Mouse (Mus musculus) kidney, postnatal 14 days (tissue): ENCODE measurements around the gene Mmp2.
"Not testable (repeated sequence)": the region's sequence is repeated elsewhere in the genome, so short reads cannot be mapped to it uniquely, and the experiment has no call there.

Source experiments
- DNase-seq: peaks from one replicate; pipeline ENCODE4 v3.0.0; 2022; ENCODE audit warnings: mixed read lengths

Gene Mmp2

DNA sequence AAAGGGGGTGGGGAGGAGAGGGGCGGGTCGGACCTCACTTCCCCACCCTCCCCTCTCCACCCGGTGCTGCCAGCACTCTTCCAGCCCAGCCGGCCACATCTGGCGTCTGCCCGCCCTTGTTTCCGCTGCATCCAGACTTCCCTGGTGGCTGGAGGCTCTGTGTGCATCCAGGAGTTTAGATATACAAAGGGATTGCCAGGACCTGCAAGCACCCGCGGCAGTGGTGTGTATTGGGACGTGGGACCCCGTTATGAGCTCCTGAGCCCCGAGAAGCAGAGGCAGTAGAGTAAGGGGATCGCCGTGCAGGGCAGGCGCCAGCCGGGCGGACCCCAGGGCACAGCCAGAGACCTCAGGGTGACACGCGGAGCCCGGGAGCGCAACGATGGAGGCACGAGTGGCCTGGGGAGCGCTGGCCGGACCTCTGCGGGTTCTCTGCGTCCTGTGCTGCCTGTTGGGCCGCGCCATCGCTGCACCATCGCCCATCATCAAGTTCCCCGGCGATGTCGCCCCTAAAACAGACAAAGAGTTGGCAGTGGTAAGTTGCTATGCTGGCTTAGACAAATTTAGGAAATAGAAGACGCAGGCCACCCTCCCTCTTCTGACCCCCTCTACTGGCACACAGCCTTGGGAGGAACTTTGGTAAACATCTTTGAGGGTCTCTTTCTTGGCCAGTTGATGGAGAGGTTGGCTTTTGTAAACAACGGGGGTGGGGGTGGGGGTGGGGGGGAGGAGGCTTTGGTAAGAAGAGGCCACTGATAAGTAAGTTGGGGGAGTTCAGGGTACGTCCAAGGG, at the start of gene Mmp2:
Gene Mmp2 (plus strand): TSS at position 49 of the 792 bp plus-strand sequence.
- peak; percentile 63 for DNase-seq

DNA sequence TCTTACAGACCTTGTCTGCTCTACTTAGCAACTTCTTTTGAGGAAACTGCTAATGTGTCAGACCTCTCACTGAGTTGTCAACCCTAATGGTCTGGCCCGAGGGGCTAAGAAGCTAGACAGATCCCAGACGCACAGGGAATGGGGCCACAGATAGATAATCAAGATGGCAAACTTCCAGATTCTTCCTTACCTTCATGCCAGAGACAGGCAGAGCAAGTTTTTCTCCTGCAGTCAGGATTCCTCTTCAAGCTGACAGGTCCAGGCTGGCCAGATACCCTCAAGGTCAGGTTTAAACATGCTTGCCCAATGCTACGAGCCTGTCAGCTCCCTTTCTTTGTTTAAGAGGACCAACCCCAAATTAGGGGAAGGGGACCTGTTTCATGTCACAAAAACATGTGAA, 46.1 kb upstream of the Mmp2 start:
- no peak for DNase-seq

DNA sequence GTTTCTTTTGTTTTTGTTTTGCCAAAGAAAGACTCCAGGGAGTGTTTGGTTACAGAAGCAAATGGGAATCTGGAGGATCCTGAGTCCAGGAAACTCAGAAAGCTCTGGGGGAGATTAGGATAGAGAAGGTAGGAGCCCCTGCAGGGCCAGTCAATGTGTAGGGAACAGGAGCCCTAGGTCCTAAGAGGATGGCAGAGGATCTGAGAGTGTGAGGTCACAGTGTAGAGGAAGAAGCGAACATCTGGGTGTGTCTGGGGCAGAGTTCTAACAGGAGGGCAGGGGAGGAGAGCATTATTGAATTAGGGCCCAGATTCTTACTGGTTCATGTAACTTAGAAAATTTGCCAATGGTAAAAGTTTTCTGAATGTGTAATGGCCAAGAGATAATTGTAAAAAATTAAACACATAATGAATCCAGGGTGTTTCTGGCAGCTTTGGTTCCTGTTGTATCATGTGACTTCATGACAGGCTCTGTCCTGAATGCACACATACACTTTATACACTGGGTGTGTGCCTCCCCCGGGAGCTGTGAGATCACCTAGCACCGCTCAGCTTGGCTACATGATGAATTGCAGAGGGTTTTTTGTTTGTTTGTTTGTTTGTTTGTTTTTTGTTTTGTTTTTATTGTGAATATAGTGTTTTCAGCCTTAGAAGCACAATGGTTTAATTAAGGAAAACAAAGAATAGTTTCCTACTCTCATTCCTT, 43.0 kb upstream of the Mmp2 start:
- no peak for DNase-seq

DNA sequence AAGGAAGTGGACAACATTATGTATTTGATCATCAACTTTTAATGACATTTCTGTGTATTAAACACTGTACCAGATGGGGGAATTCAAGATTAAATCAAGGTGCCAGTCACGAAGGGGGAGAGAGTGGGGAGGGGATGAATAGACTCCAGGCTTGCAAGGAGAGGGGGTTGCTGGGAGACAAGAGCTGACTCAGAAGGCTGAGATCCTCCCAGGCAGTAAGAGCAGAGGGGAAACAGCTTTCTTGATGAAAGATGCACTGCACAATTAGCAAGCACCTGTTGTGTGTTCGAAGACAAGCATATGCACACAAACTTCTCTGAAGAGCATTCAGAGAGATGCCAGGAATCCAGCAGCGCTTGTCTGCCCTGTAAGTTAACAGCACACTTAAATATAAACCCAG, 36.3 kb upstream of the Mmp2 start:
- no peak for DNase-seq

DNA sequence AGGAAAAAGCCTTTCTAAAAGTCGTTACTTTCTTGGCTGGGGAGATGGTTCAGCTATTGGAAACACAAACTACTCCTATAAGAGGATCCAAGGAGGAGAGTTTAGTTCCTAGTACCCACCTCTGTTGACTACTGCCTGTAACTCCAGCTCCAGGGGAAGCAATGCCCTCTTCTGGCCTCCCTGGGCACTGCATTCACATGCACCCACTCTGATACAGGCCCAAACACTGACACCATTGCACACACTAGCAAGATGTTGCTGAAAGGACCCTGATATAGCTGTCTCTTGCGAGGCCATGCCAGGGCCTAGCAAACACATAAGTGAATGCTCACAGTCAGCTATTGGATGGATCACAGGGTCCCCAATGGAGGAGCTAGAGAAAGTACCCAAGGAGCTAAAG, 35.1 kb upstream of the Mmp2 start:
- not testable (repeated sequence) for DNase-seq

DNA sequence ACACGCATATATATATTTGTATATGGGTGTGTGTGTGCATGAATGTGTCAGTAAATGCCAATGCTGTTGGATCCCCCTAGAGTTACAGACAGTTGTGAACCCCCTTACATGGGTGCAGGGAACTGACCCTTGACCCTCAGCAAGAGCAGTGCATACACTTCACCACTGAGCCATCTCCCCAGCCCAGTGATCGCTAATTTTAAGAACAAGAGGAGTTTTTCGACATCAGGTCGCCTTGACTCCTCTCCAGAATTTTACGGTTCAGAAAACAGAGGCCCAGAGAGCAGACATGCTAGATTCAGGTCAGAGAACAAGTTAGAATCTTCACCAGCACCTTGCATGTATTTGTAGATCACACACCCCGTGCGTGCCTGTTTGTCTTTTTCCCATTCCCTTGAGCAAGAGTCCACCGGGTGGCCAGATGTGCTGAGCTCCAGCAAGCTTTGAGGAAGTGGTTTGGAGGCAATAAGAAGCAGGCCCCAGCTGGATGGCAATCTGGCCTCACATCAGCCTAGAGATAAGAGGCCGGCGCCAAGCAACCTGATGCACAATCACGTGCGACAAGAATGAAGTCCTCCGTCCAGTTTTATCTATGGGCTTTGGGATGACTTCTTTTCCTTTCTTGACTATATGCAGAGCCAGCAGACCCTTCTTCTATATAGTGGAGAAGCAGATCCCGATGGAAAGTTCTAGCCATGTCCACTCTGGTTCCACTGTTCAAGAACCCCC, 33.1 kb upstream of the Mmp2 start:
- no peak for DNase-seq

DNA sequence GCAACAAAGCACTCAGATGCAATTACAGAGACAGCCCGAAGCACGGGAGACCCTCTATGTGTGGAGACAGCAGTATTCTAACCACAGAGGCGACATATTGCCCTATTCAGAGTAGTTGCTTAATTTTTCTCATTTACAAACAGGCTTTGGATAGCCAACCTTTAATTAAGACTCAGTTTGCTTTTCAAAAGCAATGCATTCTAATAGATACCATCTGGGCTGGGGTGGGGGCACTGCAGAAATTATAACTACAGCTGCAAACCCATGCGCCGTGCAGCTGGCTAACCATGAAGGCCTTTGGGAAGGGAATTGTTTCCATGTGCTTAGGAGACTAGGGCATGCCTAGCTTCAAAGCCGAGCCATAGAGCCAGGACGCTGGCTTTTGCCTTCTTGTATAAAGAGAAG, 29.6 kb upstream of the Mmp2 start:
- DNase-seq, result no peak

DNA sequence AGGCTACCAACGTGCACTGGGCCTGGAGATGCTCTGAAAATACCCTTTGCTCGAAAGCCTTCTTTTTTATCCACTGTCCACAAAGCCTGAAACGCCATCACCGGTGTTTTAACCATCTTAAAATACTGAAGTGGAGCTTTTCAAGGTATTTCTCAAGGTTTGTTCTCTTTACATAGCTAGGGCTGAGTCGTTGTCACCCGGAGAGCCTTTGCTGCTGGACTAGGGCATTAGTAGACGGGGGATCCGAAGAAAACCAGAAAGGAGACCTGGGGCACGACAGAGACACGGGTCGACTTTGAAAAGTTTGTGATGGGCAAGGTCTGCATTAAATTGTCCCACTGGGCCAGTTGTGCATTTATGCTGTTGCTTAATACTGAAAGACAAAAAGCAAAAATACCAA, 27.7 kb upstream of the Mmp2 start:
- no peak for DNase-seq

DNA sequence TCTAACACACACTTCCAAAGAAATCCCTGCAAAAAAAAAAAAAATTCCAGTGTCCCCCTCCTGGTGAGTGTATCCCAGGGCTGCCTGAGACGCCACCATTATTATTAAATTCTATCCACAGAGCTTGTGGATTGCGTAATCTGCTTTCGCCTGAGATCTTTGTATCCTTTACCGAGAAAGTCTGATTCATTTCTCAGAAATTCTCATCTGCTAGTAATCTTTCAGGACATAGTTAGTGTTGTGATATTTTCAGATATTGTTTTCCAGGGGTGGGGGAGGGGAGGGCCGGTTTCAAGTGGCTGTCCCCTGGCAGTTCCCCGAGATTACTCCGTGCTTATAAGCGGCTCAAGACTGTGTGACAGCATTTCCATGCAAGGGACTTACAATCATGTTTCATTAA, 25.9 kb upstream of the Mmp2 start:
- DNase-seq, result no peak

DNA sequence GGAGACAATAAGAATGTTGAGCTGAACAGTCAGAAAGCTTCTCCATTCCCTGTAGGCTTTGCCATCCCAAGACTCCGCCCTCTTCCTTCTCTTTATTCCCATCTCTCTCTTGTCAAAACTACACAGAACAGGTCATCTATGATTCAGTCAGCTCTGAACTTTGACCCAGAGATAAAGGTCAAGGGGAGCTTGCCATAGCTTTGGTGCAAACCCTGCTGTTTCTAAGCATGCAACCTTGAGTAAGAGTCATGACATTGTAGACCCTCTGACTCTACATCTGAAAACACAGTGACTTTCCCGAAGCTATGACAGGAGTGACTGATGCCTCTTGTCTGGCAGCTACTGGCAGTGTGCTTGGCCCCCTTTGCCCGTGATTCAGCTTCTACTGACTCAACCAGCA, 24.5 kb upstream of the Mmp2 start:
- DNase-seq, result no peak

DNA sequence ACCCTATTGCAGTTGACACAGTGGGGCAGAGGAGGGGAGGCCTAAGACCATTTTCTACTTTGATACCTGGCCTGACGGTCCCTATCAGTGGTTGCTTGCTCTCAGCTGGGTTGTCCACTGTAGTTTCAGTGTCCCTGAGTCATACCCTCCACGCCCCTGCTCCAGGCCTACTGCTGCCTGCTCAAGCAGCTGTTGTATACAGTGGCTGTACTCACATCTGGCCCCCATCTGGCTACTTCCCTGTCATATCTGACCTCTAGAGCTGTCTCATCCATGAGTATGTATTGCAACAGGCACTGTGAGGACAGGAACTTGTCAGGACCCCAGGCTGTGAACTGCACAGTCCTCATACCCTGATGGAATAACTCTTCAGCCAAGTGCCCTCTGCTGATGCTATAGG, 14.3 kb upstream of the Mmp2 start:
- DNase-seq, result no peak

DNA sequence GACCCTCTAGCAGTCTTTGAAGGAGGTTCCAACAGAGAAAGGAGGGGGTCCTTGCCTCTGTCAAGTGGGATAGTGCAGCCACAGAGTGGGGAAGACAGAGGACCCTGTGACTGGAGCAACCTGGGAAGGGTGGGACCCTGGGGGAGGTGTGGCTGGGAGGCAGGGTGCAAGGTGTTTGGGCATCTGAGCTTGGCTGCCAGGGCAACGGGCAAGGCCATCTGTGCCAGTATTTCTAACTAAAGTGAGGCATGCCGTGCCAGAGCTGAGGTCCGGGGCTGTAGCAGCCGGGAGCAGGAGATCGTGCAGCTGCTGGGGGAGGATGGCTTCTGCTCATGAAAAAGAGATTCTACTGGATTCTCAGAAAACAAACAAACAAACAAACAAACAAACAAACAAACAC, 11.4 kb upstream of the Mmp2 start:
- no peak for DNase-seq

DNA sequence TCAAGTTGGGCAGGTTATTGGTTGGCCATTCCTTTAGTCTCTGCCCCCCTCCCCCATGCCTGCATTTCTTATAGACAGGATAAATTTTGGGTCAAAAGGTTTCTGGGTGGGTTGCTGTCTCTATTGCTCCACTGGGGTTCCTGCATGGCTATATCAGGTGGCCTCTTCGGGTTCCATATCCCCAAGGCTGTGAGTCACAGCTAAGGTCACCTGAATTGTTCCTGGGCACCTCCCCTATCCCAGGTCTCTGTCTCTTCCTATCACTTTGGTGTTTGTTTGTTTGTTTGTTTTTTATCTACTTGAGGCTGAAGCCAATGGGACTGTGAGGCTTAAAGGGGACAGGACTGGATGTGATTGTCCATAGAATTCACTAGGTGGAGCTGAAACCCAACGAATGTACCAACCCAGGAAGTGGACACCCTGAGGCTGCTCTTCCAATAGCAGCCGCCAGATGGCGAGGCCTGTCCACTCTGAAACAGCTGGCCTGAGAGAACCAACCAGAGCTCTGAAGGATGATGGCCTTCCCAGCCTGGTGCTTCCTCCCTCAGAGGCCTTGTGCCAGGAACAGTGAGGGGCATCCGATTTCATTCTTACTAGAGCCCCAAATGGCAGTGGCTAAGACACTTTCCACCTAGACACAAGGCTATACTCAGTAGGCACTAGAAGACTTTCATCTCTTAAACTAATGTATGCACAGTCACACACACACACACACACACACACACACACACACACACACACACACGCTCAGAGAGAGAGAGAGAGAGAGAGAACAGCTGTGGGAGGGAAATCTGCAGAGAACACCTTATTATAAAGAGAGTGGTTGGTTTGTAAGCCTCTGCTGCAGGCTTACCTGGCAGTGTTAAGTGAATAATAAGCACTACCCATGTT, 8.9 kb upstream of the Mmp2 start:
- peak; percentile 92 for DNase-seq

DNA sequence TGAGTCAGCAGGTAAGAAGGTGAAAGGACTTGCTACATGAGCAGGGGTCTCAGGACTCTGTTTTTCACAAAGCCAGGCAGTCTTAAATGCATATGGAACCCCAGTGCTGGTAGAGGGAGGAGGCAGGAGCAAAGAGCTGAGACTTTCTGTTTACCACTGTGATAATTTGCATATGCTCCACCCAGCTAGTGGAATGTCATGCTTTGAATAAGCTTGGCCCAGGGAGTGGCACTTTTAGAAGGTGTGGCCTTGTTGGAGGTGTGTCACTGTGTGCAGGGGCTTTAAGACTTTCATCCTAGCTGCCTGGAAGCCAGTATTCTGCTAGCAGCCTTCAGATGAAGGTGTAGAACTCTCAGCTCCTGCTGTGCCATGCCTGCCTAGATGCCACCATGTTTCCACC, 5.9 kb upstream of the Mmp2 start:
- no peak for DNase-seq

DNA sequence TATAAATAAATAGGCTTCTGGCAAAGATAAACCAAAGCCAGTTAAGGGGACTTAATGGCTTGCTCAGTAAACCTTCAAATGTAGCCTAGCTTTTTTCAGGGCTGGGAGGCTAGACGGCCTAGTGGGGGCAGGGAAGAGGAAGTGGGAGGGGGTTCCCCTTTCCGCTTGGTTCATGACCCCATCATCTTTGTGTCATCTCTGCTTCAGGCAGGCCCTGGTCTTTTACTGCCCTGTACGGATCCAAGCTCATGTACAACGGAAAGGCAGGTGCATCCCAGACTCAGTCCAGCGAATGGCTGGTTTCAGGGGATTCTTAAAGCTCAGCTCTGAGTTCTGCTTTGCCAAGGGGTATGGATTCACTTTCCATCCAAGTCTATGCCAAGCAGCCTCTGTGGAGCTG, 4.7 kb upstream of the Mmp2 start:
- no peak for DNase-seq

DNA sequence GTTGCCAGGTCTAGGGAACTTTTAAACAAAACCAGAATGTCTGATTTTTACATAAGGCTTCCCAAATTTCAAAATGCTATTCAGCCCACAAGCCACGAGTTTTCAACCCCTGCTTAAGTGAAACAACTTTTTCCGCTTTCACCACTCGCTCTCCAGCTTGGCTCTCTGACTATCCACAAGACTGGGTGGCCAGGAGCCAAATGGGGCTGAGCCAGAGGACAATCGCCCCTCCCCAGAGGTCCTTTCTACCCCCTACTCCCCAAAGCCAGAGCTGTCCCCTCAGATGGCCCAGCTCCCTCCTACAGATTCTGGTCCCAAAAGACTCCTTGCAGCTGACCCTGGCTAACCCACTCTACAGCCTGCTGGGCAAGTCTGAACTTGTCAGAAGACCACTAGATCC, 1.1 kb upstream of the Mmp2 start:
- peak; percentile 25 for DNase-seq

DNA sequence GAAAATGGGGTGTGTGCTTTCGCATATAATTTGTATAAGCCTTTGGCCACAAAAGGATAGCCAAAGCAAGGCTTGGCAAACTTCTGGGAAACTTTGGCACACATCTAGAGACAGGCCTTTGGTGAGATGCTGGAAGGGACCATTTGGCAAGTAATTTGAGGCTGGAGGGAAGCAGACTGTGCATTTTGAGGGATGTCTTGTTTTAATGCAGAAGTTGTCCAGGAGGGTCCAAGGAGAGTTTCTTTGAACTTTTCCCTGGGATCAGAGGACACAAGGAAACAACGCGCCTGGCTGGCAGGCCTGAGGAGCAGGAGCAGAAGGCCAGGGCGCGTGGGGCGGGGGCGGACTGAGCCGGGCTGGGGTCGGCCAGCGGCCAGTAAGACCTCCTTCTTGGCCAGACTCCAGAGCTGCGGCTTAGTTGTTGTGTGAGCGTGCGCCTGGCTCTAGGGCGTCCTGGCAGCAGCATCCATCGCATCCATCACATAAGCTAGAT, 1.2 kb downstream of the Mmp2 start:
- peak; percentile 62 for DNase-seq

DNA sequence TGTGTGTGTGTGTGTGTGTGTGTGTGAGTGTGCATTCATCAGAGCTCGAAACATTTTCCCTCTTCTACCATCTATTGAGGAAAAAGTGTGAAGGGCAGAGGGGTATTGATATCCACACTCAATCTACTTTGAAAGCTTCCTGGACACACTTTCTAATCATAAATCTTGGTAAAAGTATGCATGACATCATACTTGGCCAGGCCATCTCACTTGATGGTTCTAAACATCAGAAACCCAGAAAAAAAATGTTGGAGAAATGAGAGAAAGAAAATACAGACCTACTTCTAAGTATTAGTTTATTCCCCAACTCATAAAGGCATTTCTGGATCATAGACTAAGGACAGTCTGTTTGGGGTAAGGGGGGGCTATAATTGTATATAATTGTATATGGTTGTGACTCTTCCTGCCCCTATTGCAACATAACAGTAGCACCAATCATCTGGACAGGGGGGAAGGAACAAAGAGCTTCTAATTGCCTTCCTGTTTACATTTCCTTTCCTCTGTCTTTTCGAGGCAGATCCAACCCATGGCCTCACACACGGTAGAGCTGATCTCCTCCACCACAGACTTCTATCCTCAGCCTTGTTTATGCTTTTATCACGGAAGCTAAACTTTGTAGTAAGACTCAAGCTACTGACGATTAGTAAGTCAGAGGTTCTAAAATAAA, 7.1 kb downstream of the Mmp2 start:
- DNase-seq, result no peak

DNA sequence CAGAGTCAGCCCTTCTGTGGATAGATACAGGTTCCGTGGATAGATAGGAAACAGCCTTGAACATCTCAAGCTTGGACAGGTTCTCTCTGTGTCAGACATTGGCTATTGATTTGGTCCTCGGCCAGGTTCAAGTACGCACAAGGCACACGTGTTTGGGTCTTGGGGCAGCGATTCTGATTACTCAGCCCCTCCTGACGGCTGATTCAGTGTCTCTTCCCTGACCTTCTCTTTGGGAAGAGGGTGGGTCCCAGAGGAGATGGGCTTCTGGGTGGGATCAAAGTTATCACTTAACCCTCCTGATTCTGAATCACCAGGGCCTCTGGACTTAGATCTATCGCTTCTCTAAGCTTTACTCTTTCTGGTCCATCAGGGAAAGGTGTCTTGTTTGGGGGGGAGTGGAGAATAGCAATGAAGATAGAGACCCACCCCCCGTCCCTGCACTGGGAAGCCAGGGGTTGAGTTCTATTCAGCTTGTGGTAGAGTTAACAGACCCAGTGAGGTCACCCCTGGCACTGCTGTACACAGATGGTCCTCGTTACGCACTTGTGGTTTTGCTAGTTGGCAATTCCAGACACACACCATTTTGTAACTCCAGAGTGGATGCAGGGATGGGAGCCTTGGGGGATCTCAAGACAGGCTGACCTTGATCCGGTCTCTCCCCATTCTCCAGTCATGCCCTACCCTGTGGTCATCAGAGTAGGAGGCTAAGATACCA, 7.9 kb downstream of the Mmp2 start:
- DNase-seq, result no peak

DNA sequence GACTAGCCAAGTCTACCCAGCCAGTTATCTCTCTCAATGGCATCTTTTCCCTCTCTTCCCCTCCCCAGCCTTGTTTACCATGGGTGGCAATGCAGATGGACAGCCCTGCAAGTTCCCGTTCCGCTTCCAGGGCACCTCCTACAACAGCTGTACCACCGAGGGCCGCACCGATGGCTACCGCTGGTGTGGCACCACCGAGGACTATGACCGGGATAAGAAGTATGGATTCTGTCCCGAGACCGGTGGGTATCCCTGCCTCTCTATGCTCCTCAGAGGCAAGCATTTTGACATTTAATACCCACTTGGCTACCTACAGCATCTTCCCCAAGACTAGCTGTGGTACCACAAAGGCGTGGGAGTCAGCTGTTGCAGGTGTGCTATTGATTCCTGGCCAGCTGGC, 8.8 kb downstream of the Mmp2 start:
- DNase-seq, result no peak

DNA sequence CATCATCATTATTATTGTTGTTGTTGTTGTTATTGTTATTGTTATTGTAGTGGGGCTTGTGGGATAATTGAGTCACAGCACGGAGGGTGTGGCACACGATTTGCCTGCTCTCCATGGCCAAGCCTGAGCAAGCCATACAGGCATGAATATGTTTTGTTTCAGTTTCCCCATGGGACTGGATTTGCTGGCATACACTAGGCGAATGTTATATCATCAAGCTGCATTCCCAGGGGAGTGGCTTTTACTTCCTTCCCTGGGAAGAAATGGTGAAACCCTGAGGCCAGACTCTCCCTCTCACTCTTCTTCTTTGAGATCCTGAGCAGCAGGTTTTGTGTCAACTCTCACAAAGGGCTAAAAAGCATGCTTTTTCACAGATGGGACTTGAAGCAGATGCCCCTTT, 11.5 kb downstream of the Mmp2 start:
- no peak for DNase-seq
